Mouse (Mus musculus): ENCODE measurements at regions not wholly inside any gene's neighbourhood (a gene's known extent, or its start where the extent isn't known, plus 50 kb on each side); places are given as distances from the start of the nearest gene placed in this dataset.

DNA sequence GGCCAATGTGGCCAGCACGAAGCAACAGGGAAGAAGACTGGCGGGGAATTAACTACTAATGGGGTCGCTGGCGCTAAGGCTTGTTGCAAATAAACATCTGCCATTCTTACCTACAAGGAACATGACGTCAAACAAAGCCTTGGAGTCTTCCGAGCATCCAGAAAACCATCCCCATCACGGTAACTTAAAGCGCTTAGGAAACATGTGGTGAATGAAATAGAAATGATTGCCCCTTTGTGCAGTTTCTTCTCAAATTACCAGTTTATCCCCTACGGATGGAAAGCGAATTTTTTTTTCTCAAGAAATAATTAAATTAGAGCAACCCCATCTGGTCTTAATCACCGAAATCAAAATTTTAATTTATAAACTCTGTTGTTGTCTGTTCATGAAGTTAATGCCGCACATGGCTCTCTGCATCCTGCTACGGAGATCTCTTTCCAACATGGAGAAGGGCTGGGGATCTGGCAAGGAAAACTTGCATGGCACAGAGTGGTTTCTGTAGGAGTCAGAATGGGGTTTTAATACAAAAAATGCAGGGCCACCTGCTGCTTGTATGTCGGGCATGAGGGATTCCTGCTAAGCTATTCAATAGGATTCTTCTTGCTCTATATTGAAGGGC, 694.9 kb downstream of the Utrn start:
- TF ChIP-seq CTCF (IDR thresholded peaks at IDR 0.05; ENCODE audit: control insufficient read depth, insufficient read depth, insufficient replicate concordance, low read depth, low read length), result no peak
- no peak for TF ChIP-seq POLR2A (IDR thresholded peaks at IDR 0.05; ENCODE audit: control insufficient read depth, low read depth, low read length)

Measured in testis, adult 2 months (tissue).